Mouse (Mus musculus) erythroblast, embryonic 14.5 days (primary cell): ENCODE data around the gene Wdcp.

ENCODE experiments used
- GATA1 ChIP-seq: IDR thresholded peaks from 2 replicates; pipeline ENCODE4 v1.6.1; 2012; ENCODE audit warnings: low read length, inconsistent platforms, mixed read lengths
- TAL1 ChIP-seq: IDR thresholded peaks from 3 replicates; pipeline ENCODE4 v1.6.1; 2012; ENCODE audit warnings: low read length, inconsistent platforms, mixed read lengths

DNA sequence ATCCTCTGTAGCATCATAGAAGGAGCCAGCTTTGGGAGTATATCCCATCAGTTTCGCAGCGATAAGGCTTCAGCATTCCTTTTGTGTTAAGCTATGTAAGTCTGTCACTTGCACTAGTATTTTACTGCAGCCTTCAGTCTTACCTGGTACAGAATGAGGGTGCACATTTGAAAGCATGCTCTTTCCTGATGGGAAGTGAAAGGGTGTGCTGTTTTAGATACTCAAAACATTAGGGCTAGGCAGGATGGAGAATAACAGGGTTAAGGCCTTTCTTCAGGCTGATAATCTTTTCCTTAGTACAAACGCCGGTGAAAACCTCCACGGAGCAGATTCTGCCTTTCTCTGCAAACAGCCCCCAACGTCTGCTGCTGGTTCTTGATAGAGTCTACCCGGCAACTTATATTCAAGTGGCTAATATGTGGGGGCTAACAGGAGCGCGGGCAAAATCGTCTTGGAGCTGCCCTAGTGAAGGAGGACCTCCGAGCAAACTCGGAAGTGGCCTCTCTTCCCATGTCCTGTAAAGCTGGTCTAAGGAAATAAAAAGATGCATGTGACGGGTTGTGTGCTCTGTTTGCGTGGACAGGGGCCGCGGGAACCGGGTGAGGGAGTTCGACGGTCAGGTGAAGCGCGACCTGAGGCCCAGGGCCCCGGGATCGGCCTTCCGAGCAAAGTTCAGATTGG lies 26.3 kb upstream of the Wdcp start:
- TF ChIP-seq TAL1 (no peak), GATA1 (no peak)
